Mouse (Mus musculus): ENCODE data around the gene Tinagl1. TPM values are rescaled to one million over a fixed set of nuclear protein-coding genes. Genes with fewer than 3 reads are reported as not detected.

The Tinagl1 gene
- total and polyA plus RNA-seq, 3 experiments: 6.1 to 21.9 TPM; not detected in 1

DNA sequence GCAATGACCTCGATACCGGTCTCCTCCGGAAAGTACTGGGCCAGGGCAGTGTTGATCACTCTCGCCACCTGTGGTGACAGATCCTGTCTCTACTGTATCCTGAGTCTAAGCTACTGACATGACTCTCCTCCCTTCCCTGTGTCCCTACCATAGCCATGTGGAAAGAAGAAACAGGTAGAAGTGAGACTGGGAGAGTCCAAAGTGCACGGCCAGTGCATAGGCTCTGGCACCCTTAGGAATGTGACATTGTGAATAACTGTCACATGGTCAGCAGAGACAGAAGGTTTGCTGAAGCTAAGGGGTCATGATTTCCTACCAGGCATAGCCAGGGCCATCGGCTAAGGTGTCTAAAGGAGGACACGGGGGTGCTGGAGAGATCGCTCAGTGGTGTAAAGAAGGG, 40.5 kb upstream of the Tinagl1 start:
- no peak for DNase-seq (ENCODE audit: low read depth, low spot score)
- H3K9me3 ChIP-seq (replicated peaks; ENCODE audit: insufficient read depth, low read length): no peaks in the 10 kb centered on the region
- TF ChIP-seq CTCF (IDR thresholded peaks at IDR 0.05 in 2 of 3, conservative IDR thresholded peaks at IDR 0.05 in 1 of 3; ENCODE audit: control insufficient read depth in 1 of 3, insufficient read depth in 1 of 3, low read depth in 2 of 3, low read length in 3 of 3, poor library complexity in 1 of 3, severe bottlenecking in 1 of 3) (no peak), TBP (IDR thresholded peaks at IDR 0.05; ENCODE audit: low read depth, low read length) (no peak), CHD1 (IDR thresholded peaks at IDR 0.05; ENCODE audit: low read depth, low read length) (no peak), ZC3H11A (IDR thresholded peaks at IDR 0.05; ENCODE audit: low read depth, low read length) (no peak), POLR2AphosphoS2 (IDR thresholded peaks at IDR 0.05; ENCODE audit: low read length) (no peak), MYC (IDR thresholded peaks at IDR 0.05; ENCODE audit: low read depth, low read length) (no peak), EP300 (IDR thresholded peaks at IDR 0.05; ENCODE audit: low read depth in 1 of 2, low read length in 2 of 2) (no peak), HCFC1 (IDR thresholded peaks at IDR 0.05; ENCODE audit: low read depth, low read length) (no peak), USF2 (IDR thresholded peaks at IDR 0.05; ENCODE audit: borderline replicate concordance in 1 of 2, insufficient read depth in 1 of 2, low read depth in 1 of 2, low read length in 2 of 2) (no peak), NRF1 (IDR thresholded peaks at IDR 0.05; ENCODE audit: insufficient read depth, low read depth, low read length, poor library complexity, severe bottlenecking) (no peak), UBTF (IDR thresholded peaks at IDR 0.05; ENCODE audit: borderline replicate concordance, insufficient read depth, low read depth, low read length) (no peak), TAL1 (IDR thresholded peaks at IDR 0.05; ENCODE audit: low read length) (no peak), SMC3 (IDR thresholded peaks at IDR 0.05; ENCODE audit: low read depth, low read length) (no peak), MAZ (IDR thresholded peaks at IDR 0.05; ENCODE audit: low read depth, low read length) (no peak), GABPA (IDR thresholded peaks at IDR 0.05; ENCODE audit: low read depth, low read length) (no peak), ZKSCAN1 (IDR thresholded peaks at IDR 0.05; ENCODE audit: low read depth, low read length) (no peak), SIN3A (IDR thresholded peaks at IDR 0.05; ENCODE audit: low read length) (no peak), TCF12 (IDR thresholded peaks at IDR 0.05; ENCODE audit: low read depth, low read length) (no peak), ELF1 (IDR thresholded peaks at IDR 0.05; ENCODE audit: low read depth, low read length) (no peak)
- H3K9ac ChIP-seq (ENCODE audit: control insufficient read depth, low read depth, low read length, poor library complexity, severe bottlenecking): no peak overlapping the region
- H3K27me3 ChIP-seq (ENCODE audit: control insufficient read depth in 1 of 2, insufficient read depth in 2 of 2, low read length in 2 of 2): peaks cover 2 to 5% of the 10 kb centered on the region in 2 experiments
- H3K4me1 ChIP-seq (ENCODE audit: control insufficient read depth in 1 of 2, insufficient read depth in 2 of 2, low read length in 2 of 2): peaks cover 8 to 26% of the 10 kb centered on the region in 2 experiments
- H3K27ac ChIP-seq (ENCODE audit: control insufficient read depth, low read depth, low read length): no peak overlapping the region
- H3K36me3 ChIP-seq (ENCODE audit: control insufficient read depth in 1 of 2, insufficient read depth in 2 of 2, low read length in 2 of 2): peaks cover 0 to 17% of the 10 kb centered on the region in 2 experiments; a peak in 2 of 4 replicates
- H3K4me3 ChIP-seq (ENCODE audit: control insufficient read depth in 1 of 2, insufficient read depth in 1 of 2, low read depth in 2 of 2, low read length in 2 of 2): no peak overlapping the region
- no peaks in the 10 kb centered on the region for H3K79me2 ChIP-seq (ENCODE audit: control insufficient read depth, insufficient read depth, low read length, poor library complexity)

DNA sequence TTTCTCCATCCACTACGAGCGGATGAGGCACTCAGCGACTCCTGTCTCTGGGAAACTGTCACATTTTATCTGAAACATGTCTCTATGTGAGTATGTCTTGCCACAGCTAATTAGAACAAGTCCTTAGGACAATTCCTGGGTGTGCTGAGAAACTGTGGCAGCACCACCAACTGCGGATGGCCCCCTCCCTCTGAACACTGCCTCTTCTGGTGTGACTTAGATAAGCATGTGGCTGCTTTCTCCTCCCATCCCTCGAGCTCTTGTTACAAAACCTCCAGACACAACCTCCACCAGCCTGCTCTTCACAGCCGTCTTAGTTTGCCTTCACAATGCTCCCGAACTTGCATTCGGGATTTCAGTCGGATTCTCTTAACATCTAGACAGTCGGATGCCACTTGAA, 38.9 kb upstream of the Tinagl1 start:
- Histone ChIP-seq H3K4me1 (ENCODE audit: control insufficient read depth in 1 of 2, insufficient read depth in 2 of 2, low read length in 2 of 2) (peaks cover 8 to 26% of the 10 kb centered on the region in 2 experiments), H3K27me3 (ENCODE audit: control insufficient read depth in 1 of 2, insufficient read depth in 2 of 2, low read length in 2 of 2) (0 out of 4 replicates have a peak, but pooled peaks cover 0 to under 1% of the 10 kb centered on the region in 2 experiments), H3K9me3 (replicated peaks; ENCODE audit: insufficient read depth, low read length) (no peaks in the 10 kb centered on the region), H3K4me3 (ENCODE audit: control insufficient read depth in 1 of 2, insufficient read depth in 1 of 2, low read depth in 2 of 2, low read length in 2 of 2) (no peak overlapping the region; a peak in 1 of 4 replicates), H3K36me3 (ENCODE audit: control insufficient read depth in 1 of 2, insufficient read depth in 2 of 2, low read length in 2 of 2) (peaks cover 0 to 17% of the 10 kb centered on the region in 2 experiments; a peak in 2 of 4 replicates), H3K27ac (ENCODE audit: control insufficient read depth, low read depth, low read length) (no peak overlapping the region), H3K79me2 (ENCODE audit: control insufficient read depth, insufficient read depth, low read length, poor library complexity) (no peaks in the 10 kb centered on the region), H3K9ac (ENCODE audit: control insufficient read depth, low read depth, low read length, poor library complexity, severe bottlenecking) (no peak overlapping the region)
- DNase-seq (ENCODE audit: low read depth, low spot score): peak; percentile 74
- TF ChIP-seq USF1 (IDR thresholded peaks at IDR 0.05; ENCODE audit: low read depth, low read length) (no peak), POLR2A (IDR thresholded peaks at IDR 0.05; ENCODE audit: control insufficient read depth in 1 of 2, insufficient read depth in 1 of 2, low read depth in 1 of 2, low read length in 2 of 2, poor library complexity in 1 of 2) (no peak), USF2 (IDR thresholded peaks at IDR 0.05; ENCODE audit: borderline replicate concordance in 1 of 2, insufficient read depth in 1 of 2, low read depth in 1 of 2, low read length in 2 of 2) (no peak), GABPA (IDR thresholded peaks at IDR 0.05; ENCODE audit: low read depth, low read length) (no peak), NRF1 (IDR thresholded peaks at IDR 0.05; ENCODE audit: insufficient read depth, low read depth, low read length, poor library complexity, severe bottlenecking) (no peak), SIN3A (IDR thresholded peaks at IDR 0.05; ENCODE audit: low read length) (no peak), KAT2A (conservative IDR thresholded peaks at IDR 0.05; ENCODE audit: low read depth, low read length) (no peak), CHD1 (IDR thresholded peaks at IDR 0.05; ENCODE audit: low read depth, low read length) (no peak), MAFK (IDR thresholded peaks at IDR 0.05; ENCODE audit: borderline replicate concordance, low read depth, low read length) (no peak), TCF12 (IDR thresholded peaks at IDR 0.05; ENCODE audit: low read depth, low read length) (0 out of 2 replicates have a peak, but pooled peaks have one; percentile 20), MAX (IDR thresholded peaks at IDR 0.05; ENCODE audit: low read length) (peak; percentile 45; the same call in 1 of the 2 replicates), NELFE (IDR thresholded peaks at IDR 0.05; ENCODE audit: low read depth, low read length) (no peak), ZC3H11A (IDR thresholded peaks at IDR 0.05; ENCODE audit: low read depth, low read length) (no peak), HCFC1 (IDR thresholded peaks at IDR 0.05; ENCODE audit: low read depth, low read length) (no peak), ELF1 (IDR thresholded peaks at IDR 0.05; ENCODE audit: low read depth, low read length) (no peak), BHLHE40 (IDR thresholded peaks at IDR 0.05; ENCODE audit: borderline replicate concordance, low read depth, low read length) (no peak), ZKSCAN1 (IDR thresholded peaks at IDR 0.05; ENCODE audit: low read depth, low read length) (no peak), MXI1 (IDR thresholded peaks at IDR 0.05; ENCODE audit: low read depth, low read length) (no peak), SMC3 (IDR thresholded peaks at IDR 0.05; ENCODE audit: low read depth, low read length) (no peak), RAD21 (IDR thresholded peaks at IDR 0.05; ENCODE audit: low read depth, low read length) (no peak), MYB (IDR thresholded peaks at IDR 0.05; ENCODE audit: low read depth, low read length) (no peak)

All from MEL (cell line).